Mouse (Mus musculus): Measurements from ENCODE around the gene Prcp. TPM values are rescaled to one million over a fixed set of nuclear protein-coding genes. Genes with fewer than 3 reads are reported as not detected.

Prcp gene
- polyA plus RNA-seq (2014; fragmentation: Illumina TruSeq; extraction: RNeasy Lipid Tissue Mini Kit (QIAGEN cat#74804); ENCODE audit: low read depth, low replicate concordance) = 7.8 TPM

GRCm38 (mm10) chr7:92874116-92874675 is at the start of gene Prcp, which contains the start of gene Ddias:
Gene Prcp (plus strand): TSS chr7:92874470.
Gene Ddias (minus strand): TSS chr7:92874247.

Other genes with a start within 250 kb of the Prcp start
- 0.65 TPM for gene Ankrd42, start 237.3 kb upstream of the Prcp start, polyA plus RNA-seq (2014; fragmentation: Illumina TruSeq; extraction: RNeasy Lipid Tissue Mini Kit (QIAGEN cat#74804); ENCODE audit: low read depth, low replicate concordance)
- 23.5 TPM for gene Pcf11, start 204.5 kb upstream of the Prcp start, polyA plus RNA-seq (2014; fragmentation: Illumina TruSeq; extraction: RNeasy Lipid Tissue Mini Kit (QIAGEN cat#74804); ENCODE audit: low read depth, low replicate concordance)
- gene Rab30, start 132.9 kb upstream of the Prcp start, polyA plus RNA-seq (2014; fragmentation: Illumina TruSeq; extraction: RNeasy Lipid Tissue Mini Kit (QIAGEN cat#74804); ENCODE audit: low read depth, low replicate concordance) = 6.9 TPM
- 0.21 TPM for gene Ddias, start 223 bp upstream of the Prcp start, polyA plus RNA-seq (2014; fragmentation: Illumina TruSeq; extraction: RNeasy Lipid Tissue Mini Kit (QIAGEN cat#74804); ENCODE audit: low read depth, low replicate concordance)
- 2.6 TPM for gene Fam181b, start 205.4 kb downstream of the Prcp start, polyA plus RNA-seq (2014; fragmentation: Illumina TruSeq; extraction: RNeasy Lipid Tissue Mini Kit (QIAGEN cat#74804); ENCODE audit: low read depth, low replicate concordance)